Mouse (Mus musculus) megakaryocyte, embryonic 14.5 days (primary cell): ENCODE data around the gene Smarca2. TPM values are rescaled to one million over a fixed set of nuclear protein-coding genes. Genes with fewer than 3 reads are reported as not detected.

ENCODE experiments used
- H3K27me3 ChIP-seq: replicated peaks from 2 replicates; pipeline ENCODE3; 2012; ENCODE audit warnings: inconsistent platforms
- H3K36me3 ChIP-seq: replicated peaks from 2 replicates; pipeline ENCODE3; 2012; ENCODE audit warnings: low read length, inconsistent platforms, mixed read lengths
- H3K4me1 ChIP-seq: 2 replicates; pipeline ENCODE4 v1.6.1; 2012; ENCODE audit warnings: inconsistent platforms
- H3K4me3 ChIP-seq: replicated peaks from 2 replicates; pipeline ENCODE3; 2012; ENCODE audit warnings: moderate library complexity, mild to moderate bottlenecking, inconsistent platforms
- H3K9me3 ChIP-seq: 2 replicates; pipeline ENCODE4 v1.6.1; 2012; ENCODE audit warnings: inconsistent platforms
- FLI1 ChIP-seq: IDR thresholded peaks from 2 replicates; pipeline ENCODE4 v1.6.1; 2012; ENCODE audit warnings: low read length, inconsistent platforms, mixed read lengths
- GATA1 ChIP-seq: IDR thresholded peaks from 3 replicates; pipeline ENCODE4 v1.6.1; 2012; ENCODE audit warnings: mixed read lengths, low read length, inconsistent platforms, borderline replicate concordance
- polyA plus RNA-seq: library from polyadenylated mRNA; stranded (reverse); fragments of >175 nt; gene quantifications from 2 replicates; pipeline ENCODE4 v1.2.3, GENCODE M21; 2012; ENCODE audit warnings: low replicate concordance; ENCODE audit not compliant: insufficient read depth

The Smarca2 gene
- polyA plus RNA-seq, 1 experiment: 16.0 TPM

GRCm38 (mm10) chr19:26769609-26770500 is 165.0 kb downstream of the Smarca2 start:
- Histone ChIP-seq H3K27me3 (no peaks in the 10 kb centered on the region), H3K4me1 (peaks cover 27% of the 10 kb centered on the region), H3K36me3 (peaks cover 67% of the 10 kb centered on the region), H3K4me3 (no peak overlapping the region), H3K9me3 (no peaks in the 10 kb centered on the region)
- TF ChIP-seq GATA1 (no peak), FLI1 (no peak)

- no peak overlapping the region for H3K4me3 ChIP-seq
- H3K27me3 ChIP-seq: no peaks in the 10 kb centered on the region
- TF ChIP-seq FLI1: no peak
- TF ChIP-seq GATA1: no peak
- H3K4me1 ChIP-seq: peaks cover 25% of the 10 kb centered on the region
- H3K9me3 ChIP-seq: no peaks in the 10 kb centered on the region
- H3K36me3 ChIP-seq: peaks cover 72% of the 10 kb centered on the region
Measured at GRCm38 (mm10) chr19:26770592-26770991, 165.7 kb downstream of the Smarca2 start.

DNA sequence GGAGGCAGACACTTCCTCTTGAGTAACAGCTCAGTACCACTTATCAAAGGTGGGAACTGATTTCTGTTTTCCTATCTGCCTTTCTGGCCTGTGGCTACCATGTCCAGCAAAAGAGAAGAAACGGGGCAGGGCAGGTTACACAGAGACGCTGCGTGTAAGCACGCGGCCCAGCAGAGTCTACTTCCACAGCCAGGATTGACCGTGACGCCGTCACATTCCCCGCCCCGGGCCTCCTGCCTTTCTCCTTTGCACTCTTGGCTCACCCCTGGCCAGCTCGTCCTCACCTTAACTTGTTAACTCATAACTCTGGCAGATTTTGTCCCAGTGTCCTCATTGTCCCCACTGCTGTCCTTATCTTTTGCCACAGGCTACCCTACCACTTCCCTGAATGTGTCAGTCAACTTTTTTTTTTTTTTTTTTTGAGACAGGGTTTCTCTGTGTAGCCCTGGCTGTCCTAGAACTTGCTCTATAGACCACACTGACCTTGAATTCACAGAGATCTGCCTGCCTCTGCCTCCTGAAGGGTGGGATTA is 167.3 kb downstream of the Smarca2 start:
- Histone ChIP-seq H3K4me3 (no peak overlapping the region), H3K36me3 (peaks cover 83% of the 10 kb centered on the region), H3K27me3 (no peaks in the 10 kb centered on the region), H3K9me3 (no peaks in the 10 kb centered on the region), H3K4me1 (peaks cover 22% of the 10 kb centered on the region)
- no peak for TF ChIP-seq FLI1
- TF ChIP-seq GATA1: no peak

DNA sequence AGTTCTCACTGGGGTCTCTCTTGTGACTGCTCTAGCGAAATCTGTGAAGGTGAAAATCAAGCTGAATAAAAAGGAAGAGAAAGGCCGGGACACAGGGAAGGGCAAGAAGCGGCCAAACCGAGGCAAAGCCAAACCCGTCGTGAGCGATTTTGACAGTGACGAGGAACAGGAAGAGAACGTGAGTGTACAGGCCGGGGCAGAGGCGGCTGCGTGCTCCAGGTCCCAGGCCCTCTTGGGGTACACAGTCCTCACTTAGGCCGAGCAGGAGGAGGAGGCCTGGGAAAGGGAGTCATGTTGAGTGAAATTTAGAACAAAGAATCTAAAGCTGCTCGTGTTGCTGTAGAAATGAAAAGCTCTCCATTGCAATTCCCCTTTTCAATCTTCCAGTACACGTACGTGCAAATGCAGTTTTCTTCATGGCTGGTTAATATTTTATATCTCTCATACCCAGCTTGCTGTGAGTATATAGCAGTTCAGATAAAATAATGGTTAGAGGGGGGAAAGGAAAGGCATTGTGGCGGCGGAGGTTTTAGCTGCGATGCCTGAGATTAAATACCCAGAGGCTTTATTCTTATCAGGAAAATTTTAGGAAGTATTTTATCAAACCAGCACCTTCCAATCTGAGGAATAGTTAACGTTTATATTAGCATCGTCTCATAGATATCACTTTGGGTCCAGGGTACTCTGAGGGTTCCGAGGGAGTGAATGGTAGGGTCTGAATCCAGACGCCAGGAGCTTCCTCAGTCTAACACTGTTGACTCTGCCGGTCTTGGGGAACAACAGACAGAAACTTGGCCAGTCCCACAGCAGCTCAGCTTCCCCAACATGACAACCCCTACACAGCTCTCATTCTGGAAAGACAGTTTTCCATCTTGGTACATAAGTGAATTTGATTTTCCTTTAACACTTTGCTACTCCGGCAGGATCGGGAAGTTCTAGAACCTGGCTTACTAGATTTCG is 171.5 kb downstream of the Smarca2 start:
- H3K4me3 ChIP-seq: no peak overlapping the region

DNA sequence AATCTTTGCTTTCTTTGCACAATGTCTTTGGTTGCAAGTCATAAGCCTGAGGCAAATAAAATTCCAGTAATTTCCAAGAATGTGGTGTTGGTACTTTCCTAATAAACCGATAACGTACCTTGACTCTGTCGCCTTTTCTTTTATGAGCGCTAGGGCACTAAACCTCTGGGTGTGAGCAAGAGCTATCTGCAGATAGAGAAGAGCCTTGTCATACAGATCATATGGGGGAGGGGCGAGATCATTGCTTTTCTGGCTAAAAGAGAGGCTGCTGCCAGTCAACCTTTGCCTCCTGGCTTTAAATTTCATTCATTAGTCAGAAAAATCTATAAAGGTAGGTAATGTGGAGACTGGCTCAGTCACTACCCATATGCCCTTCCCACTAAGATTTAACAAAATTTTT is 173.3 kb downstream of the Smarca2 start:
- Histone ChIP-seq H3K27me3 (no peaks in the 10 kb centered on the region), H3K4me3 (no peak overlapping the region), H3K9me3 (no peaks in the 10 kb centered on the region), H3K4me1 (peaks cover 12% of the 10 kb centered on the region), H3K36me3 (peaks cover 71% of the 10 kb centered on the region)
- TF ChIP-seq GATA1 (no peak), FLI1 (no peak)

More for the DNA sequence above, 171.5 kb downstream of the Smarca2 start:
- Histone ChIP-seq H3K27me3 (no peaks in the 10 kb centered on the region), H3K36me3 (peaks cover 89% of the 10 kb centered on the region), H3K9me3 (no peaks in the 10 kb centered on the region), H3K4me1 (peaks cover 30% of the 10 kb centered on the region)
- no peak for TF ChIP-seq GATA1
- TF ChIP-seq FLI1: no peak

DNA sequence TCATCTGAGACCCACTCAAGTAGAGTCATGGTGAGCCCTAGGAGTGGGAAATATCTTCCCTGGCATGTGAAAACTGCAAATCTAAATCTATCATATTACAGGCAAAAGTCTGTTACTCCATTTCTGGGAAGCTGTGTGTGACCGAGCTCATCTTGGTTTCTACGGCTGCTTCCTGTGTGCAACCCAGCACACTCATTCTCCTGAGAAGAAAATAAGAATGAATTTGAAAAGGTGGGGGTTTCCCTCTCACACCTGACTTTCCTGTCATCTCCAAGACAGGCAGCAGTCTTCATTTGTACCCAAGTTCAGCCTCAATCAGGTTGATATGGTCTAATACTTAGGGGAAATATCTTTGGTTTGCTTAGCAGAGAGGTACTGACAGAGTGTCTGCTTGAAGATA is 176.4 kb downstream of the Smarca2 start:
- Histone ChIP-seq H3K4me3 (no peak overlapping the region), H3K4me1 (peaks cover 12% of the 10 kb centered on the region), H3K27me3 (no peaks in the 10 kb centered on the region), H3K9me3 (no peaks in the 10 kb centered on the region), H3K36me3 (peaks cover 43% of the 10 kb centered on the region)
- TF ChIP-seq FLI1: no peak
- TF ChIP-seq GATA1: no peak

- no peak overlapping the region for H3K4me3 ChIP-seq
- peaks cover 12% of the 10 kb centered on the region for H3K9me3 ChIP-seq
- H3K36me3 ChIP-seq: no peaks in the 10 kb centered on the region
- H3K4me1 ChIP-seq: peaks cover 11% of the 10 kb centered on the region
- TF ChIP-seq FLI1: no peak
- TF ChIP-seq GATA1: no peak
- no peaks in the 10 kb centered on the region for H3K27me3 ChIP-seq
Measured at GRCm38 (mm10) chr19:26788446-26788845, 183.6 kb downstream of the Smarca2 start.

DNA sequence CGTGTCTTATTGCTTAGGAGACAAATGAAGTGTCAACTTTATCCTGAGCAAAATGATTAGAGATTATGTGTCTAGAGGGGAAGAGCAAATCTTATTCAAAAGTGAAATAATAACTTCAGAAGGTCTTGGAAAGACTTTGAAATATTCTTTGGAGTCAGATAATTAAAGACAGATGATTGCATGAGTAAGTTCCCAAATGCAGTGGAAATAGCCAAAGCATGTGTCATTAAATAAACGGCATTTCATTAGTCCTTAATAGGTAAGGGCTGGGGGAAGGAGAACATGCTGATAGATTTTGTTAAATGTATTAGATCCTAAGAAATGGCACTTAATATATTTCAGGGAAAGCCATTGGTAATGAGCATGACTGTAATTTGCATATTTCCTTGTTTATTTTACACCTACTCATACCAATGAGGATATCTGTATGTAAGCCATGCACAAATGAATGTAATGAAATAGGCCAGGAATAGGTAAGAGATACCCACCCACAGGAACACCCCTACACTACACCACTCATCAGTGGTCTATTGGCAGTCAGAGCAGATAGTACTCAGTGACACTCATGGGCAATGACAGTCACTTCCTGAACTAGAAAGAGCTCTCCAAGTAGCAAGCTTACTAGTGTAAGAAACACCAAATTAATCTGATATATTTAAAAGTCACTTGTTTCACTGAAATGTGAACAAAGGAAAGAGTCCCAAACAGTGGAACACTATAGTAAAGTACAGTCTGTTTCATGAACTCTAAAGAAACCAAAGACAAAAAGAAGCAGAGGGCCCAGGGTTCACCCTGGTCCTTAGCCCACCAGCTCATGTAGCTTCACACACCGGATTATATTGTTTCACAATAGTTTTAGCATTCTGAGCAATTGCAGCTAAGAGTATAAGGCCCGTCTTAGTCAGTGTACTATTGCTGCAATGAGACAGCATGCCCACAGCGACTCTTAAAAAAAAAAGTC is 185.8 kb downstream of the Smarca2 start:
- Histone ChIP-seq H3K27me3 (no peaks in the 10 kb centered on the region), H3K9me3 (peaks cover 12% of the 10 kb centered on the region), H3K36me3 (no peaks in the 10 kb centered on the region), H3K4me1 (peaks cover 11% of the 10 kb centered on the region), H3K4me3 (no peak overlapping the region)
- TF ChIP-seq GATA1: no peak
- TF ChIP-seq FLI1: no peak
